Comparison of ENCODE assay signal across 10 mouse cellular contexts in the genomic region with DNA sequence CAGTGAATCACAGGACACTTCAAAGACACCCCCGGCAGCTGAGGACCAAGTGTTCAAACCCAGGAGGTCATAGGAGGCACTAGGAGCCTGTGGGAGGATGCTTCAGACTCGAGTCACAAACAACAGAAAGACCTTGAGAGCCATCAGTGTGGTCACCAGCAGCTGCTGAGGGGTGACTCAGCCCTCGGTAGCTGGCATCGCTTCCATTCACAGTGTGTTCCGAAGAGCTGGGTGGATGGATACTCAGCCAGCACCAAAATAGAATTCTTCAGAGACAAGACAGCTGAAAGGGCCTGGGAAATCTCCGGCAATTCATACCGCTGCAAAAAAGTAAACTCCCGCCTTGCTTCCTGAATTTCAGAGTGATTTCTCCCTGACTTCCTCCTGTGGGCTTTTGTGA.
A peak's percentile ranks its signal among the peaks of the same experiment; 100 is the strongest.
DNase-seq lines count a peak whose midpoint lies in the region; ATAC-seq and TF ChIP-seq lines count a peak whose summit lies in the region.
"Had no signal": no experiment of that assay in that cellular context is flagged by ENCODE, and none has a peak within 500 bp of the region (broad histone marks: within the 10 kb centered on the region; RNA-seq: fewer than 3 reads in every experiment).

No protein-coding gene starts in this region.

- no peak overlapping the region for H3K4me2 ChIP-seq in forebrain, embryonic 12.5 days
- H3K4me2 ChIP-seq: liver, embryonic 11.5 days; neural tube, embryonic 12.5 days had no signal

- H3K9me3 ChIP-seq in forebrain, embryonic 12.5 days: no peaks in the 10 kb centered on the region
- H3K9me3 ChIP-seq: neural tube, embryonic 12.5 days had no signal

- H3K27me3 ChIP-seq in C2C12 (ENCODE audit: control insufficient read depth, insufficient read depth, insufficient read length): peaks cover 6% of the 10 kb centered on the region
- no peaks in the 10 kb centered on the region for H3K27me3 ChIP-seq in forebrain, embryonic 12.5 days
- H3K27me3 ChIP-seq: neural tube, embryonic 12.5 days had no signal

- TF ChIP-seq CTCF in C2C12 (IDR thresholded peaks at IDR 0.05; ENCODE audit: control insufficient read depth, insufficient read depth, insufficient read length): no peak

- WGBS in forebrain, embryonic 12.5 days: 79% methylated on average over 8 of the region's 8 CpGs

- no peak overlapping the region for H3ac ChIP-seq in C2C12 (ENCODE audit: control insufficient read depth, insufficient read length, low read depth)

- H3K27ac ChIP-seq in forebrain, embryonic 12.5 days: no peak overlapping the region
- H3K27ac ChIP-seq: neural tube, embryonic 12.5 days had no signal

- H3K79me2 ChIP-seq in C2C12 (ENCODE audit: control insufficient read depth, insufficient read depth): no peaks in the 10 kb centered on the region

- no peak for ATAC-seq in forebrain, embryonic 12.5 days (ENCODE audit: low FRiP score)
- ATAC-seq: activated CD4-positive, CD25-positive, alpha-beta regulatory T cell, adult 4 months had no signal

- DNase-seq in adrenal gland, adult (ENCODE audit: inconsistent age in 2 of 2, low spot score in 1 of 2): peak; percentile 90
- DNase-seq in frontal cortex, postnatal 25 days (ENCODE audit: low spot score in 2 of 2): peak; percentile 30 to 45
- peak; percentile 25 to 78 for DNase-seq in left cerebral cortex, adult 8-10 months (ENCODE audit: low spot score in 2 of 2)
- DNase-seq in urinary bladder, postnatal 10 days (ENCODE audit: low spot score): no peak
- DNase-seq in spleen, postnatal 10 days (ENCODE audit: low spot score in 2 of 2): no peak

- H3K4me3 ChIP-seq in C2C12 (ENCODE audit: insufficient read depth, poor library complexity, severe bottlenecking): no peak overlapping the region
- no peak overlapping the region for H3K4me3 ChIP-seq in forebrain, embryonic 12.5 days (replicated peaks)
- H3K4me3 ChIP-seq: neural tube, embryonic 12.5 days had no signal

- no peaks in the 10 kb centered on the region for H3K36me3 ChIP-seq in C2C12 (ENCODE audit: control insufficient read depth, insufficient read depth)
- no peaks in the 10 kb centered on the region for H3K36me3 ChIP-seq in forebrain, embryonic 12.5 days (replicated peaks)
- H3K36me3 ChIP-seq: neural tube, embryonic 12.5 days had no signal

- no peak overlapping the region for H3K9ac ChIP-seq in forebrain, embryonic 12.5 days
- H3K9ac ChIP-seq: neural tube, embryonic 12.5 days had no signal

- no peaks in the 10 kb centered on the region for H3K79me3 ChIP-seq in C2C12 (ENCODE audit: low read depth)

- 0 out of 2 replicates have a peak, but pooled peaks cover 3% of the 10 kb centered on the region for H3K4me1 ChIP-seq in forebrain, embryonic 12.5 days
- H3K4me1 ChIP-seq: neural tube, embryonic 12.5 days had no signal

TF ChIP-seq in C2C12, 6 proteins besides CTCF, POLR2A, EP300 and RAD21:
- TF ChIP-seq MYOG (IDR thresholded peaks at IDR 0.05; ENCODE audit: control insufficient read depth, extremely low read depth, insufficient read length): no peak
- TF ChIP-seq USF1 (IDR thresholded peaks at IDR 0.05; ENCODE audit: low read depth): no peak
- TF ChIP-seq FOSL1 (IDR thresholded peaks at IDR 0.05; ENCODE audit: insufficient read depth, low read length, poor library complexity, severe bottlenecking): no peak
- TF ChIP-seq MYOD1 (IDR thresholded peaks at IDR 0.05; ENCODE audit: control insufficient read depth, insufficient read length, low read depth): peak; percentile 90
- no peak for TF ChIP-seq CEBPB (IDR thresholded peaks at IDR 0.05; ENCODE audit: low read depth)
- no peak for TF ChIP-seq MAX (IDR thresholded peaks at IDR 0.05)

Comparison
In these comparisons a context has a peak if more than half of its experiments do, and no peak if none do; other contexts are left out.
1. DNase-seq: peak in adrenal gland, adult (2 of 2), frontal cortex, postnatal 25 days (2 of 2) and left cerebral cortex, adult 8-10 months (2 of 2); none in urinary bladder, postnatal 10 days (single experiment) and spleen, postnatal 10 days (0 of 2).